Mouse (Mus musculus) urinary bladder, postnatal 36 days (tissue): Measurements from ENCODE around the gene Jade2.

Experiments used
- DNase-seq, 2 experiments: peaks; one replicate each; pipeline ENCODE4 v3.0.0; 2022; ENCODE audit warnings: low spot score in 2 of 2, mixed read lengths in 1 of 2

Jade2 gene

GRCm38 (mm10) chr11:51857818-51858527 is 520 bp upstream of the Jade2 start:
- DNase-seq, result peak; percentile 78 to 85

GRCm38 (mm10) chr11:51856616-51857080 is 805 bp downstream of the Jade2 start:
- DNase-seq, result peak; percentile 46 to 64

- peak; percentile 66 to 70 for DNase-seq
Measured at GRCm38 (mm10) chr11:51855818-51856615, 1.4 kb downstream of the Jade2 start.

GRCm38 (mm10) chr11:51854981-51855817 is 2.3 kb downstream of the Jade2 start:
- peak; percentile 24 to 75 for DNase-seq

- no peak for DNase-seq
Measured at GRCm38 (mm10) chr11:51852595-51852994, 4.9 kb downstream of the Jade2 start.

GRCm38 (mm10) chr11:51852091-51852521 is 5.3 kb downstream of the Jade2 start:
- peak in 1 of 2 experiments; percentile 20 for DNase-seq

- no peak for DNase-seq
Measured at GRCm38 (mm10) chr11:51850741-51851330, 6.6 kb downstream of the Jade2 start.

- DNase-seq, result no peak
Measured at GRCm38 (mm10) chr11:51848324-51848723, 9.1 kb downstream of the Jade2 start.

- DNase-seq, result no peak
Measured at GRCm38 (mm10) chr11:51847902-51848301, 9.6 kb downstream of the Jade2 start.

- DNase-seq, result no peak
Measured at GRCm38 (mm10) chr11:51845981-51846883, 11.2 kb downstream of the Jade2 start.

GRCm38 (mm10) chr11:51844529-51845098 is 12.8 kb downstream of the Jade2 start:
- no peak for DNase-seq

GRCm38 (mm10) chr11:51843898-51844297 is 13.6 kb downstream of the Jade2 start:
- DNase-seq, result no peak

- DNase-seq, result no peak
Measured at GRCm38 (mm10) chr11:51843168-51843567, 14.3 kb downstream of the Jade2 start.

- no peak for DNase-seq
Measured at GRCm38 (mm10) chr11:51841149-51841548, 16.3 kb downstream of the Jade2 start.

- DNase-seq, result no peak
Measured at GRCm38 (mm10) chr11:51840657-51841056, 16.8 kb downstream of the Jade2 start.

GRCm38 (mm10) chr11:51839973-51840372 is 17.5 kb downstream of the Jade2 start:
- no peak for DNase-seq

GRCm38 (mm10) chr11:51839106-51839505 is 18.3 kb downstream of the Jade2 start:
- DNase-seq, result no peak

- peak in 1 of 2 experiments; percentile 42 for DNase-seq
Measured at GRCm38 (mm10) chr11:51837164-51838153, 20.0 kb downstream of the Jade2 start.

- DNase-seq, result no peak
Measured at GRCm38 (mm10) chr11:51836506-51836905, 20.9 kb downstream of the Jade2 start.
